Mouse (Mus musculus): ENCODE results near the gene Swsap1.

The Swsap1 gene

GRCm38 (mm10) chr9:21935466-21936131, 20.0 kb upstream of the Swsap1 start:
- DNase-seq (ENCODE audit: inconsistent age in 2 of 2, low spot score in 1 of 2), result peak in 1 of 2 experiments; percentile 43

GRCm38 (mm10) chr9:21936692-21937570, 18.6 kb upstream of the Swsap1 start, which contains the start of gene Plppr2:
Plppr2 (plus strand) TSS chr9:21937033.
- DNase-seq (ENCODE audit: inconsistent age in 2 of 2, low spot score in 1 of 2), result peak; percentile 99

GRCm38 (mm10) chr9:21937711-21938175, 17.8 kb upstream of the Swsap1 start:
- DNase-seq (ENCODE audit: inconsistent age in 2 of 2, low spot score in 1 of 2), result peak in 1 of 2 experiments; percentile 59

- peak in 1 of 2 experiments; percentile 35 for DNase-seq (ENCODE audit: inconsistent age in 2 of 2, low spot score in 1 of 2)
Measured at GRCm38 (mm10) chr9:21938234-21938855, 17.2 kb upstream of the Swsap1 start.

- DNase-seq (ENCODE audit: inconsistent age in 2 of 2, low spot score in 1 of 2), result no peak
Measured at GRCm38 (mm10) chr9:21943046-21943445, 12.5 kb upstream of the Swsap1 start.

- no peak for DNase-seq (ENCODE audit: inconsistent age in 2 of 2, low spot score in 1 of 2)
Measured at GRCm38 (mm10) chr9:21943638-21944037, 11.9 kb upstream of the Swsap1 start.

GRCm38 (mm10) chr9:21944267-21944666, 11.3 kb upstream of the Swsap1 start:
- no peak for DNase-seq (ENCODE audit: inconsistent age in 2 of 2, low spot score in 1 of 2)

GRCm38 (mm10) chr9:21947540-21948130, 7.9 kb upstream of the Swsap1 start:
- DNase-seq (ENCODE audit: inconsistent age in 2 of 2, low spot score in 1 of 2), result no peak

- no peak for DNase-seq (ENCODE audit: inconsistent age in 2 of 2, low spot score in 1 of 2)
Measured at GRCm38 (mm10) chr9:21948146-21948545, 7.4 kb upstream of the Swsap1 start.

- no peak for DNase-seq (ENCODE audit: inconsistent age in 2 of 2, low spot score in 1 of 2)
Measured at GRCm38 (mm10) chr9:21948790-21949189, 6.8 kb upstream of the Swsap1 start.

- DNase-seq (ENCODE audit: inconsistent age in 2 of 2, low spot score in 1 of 2), result peak; percentile 56 to 90
Measured at GRCm38 (mm10) chr9:21950322-21950721, 5.2 kb upstream of the Swsap1 start.

GRCm38 (mm10) chr9:21951977-21952376, 3.6 kb upstream of the Swsap1 start:
- no peak for DNase-seq (ENCODE audit: inconsistent age in 2 of 2, low spot score in 1 of 2)

GRCm38 (mm10) chr9:21953600-21953999, 2.0 kb upstream of the Swsap1 start:
- DNase-seq (ENCODE audit: inconsistent age in 2 of 2, low spot score in 1 of 2), result no peak

GRCm38 (mm10) chr9:21954635-21955034, 920 bp upstream of the Swsap1 start:
- DNase-seq (ENCODE audit: inconsistent age in 2 of 2, low spot score in 1 of 2), result no peak

- DNase-seq (ENCODE audit: inconsistent age in 2 of 2, low spot score in 1 of 2), result no peak
Measured at GRCm38 (mm10) chr9:21955225-21955569, 358 bp upstream of the Swsap1 start.

GRCm38 (mm10) chr9:21958372-21958771, 2.8 kb downstream of the Swsap1 start:
- peak in 1 of 2 experiments; percentile 54 for DNase-seq (ENCODE audit: inconsistent age in 2 of 2, low spot score in 1 of 2)

- no peak for DNase-seq (ENCODE audit: inconsistent age in 2 of 2, low spot score in 1 of 2)
Measured at GRCm38 (mm10) chr9:21959244-21959643, 3.7 kb downstream of the Swsap1 start.

GRCm38 (mm10) chr9:21960135-21960534, 4.6 kb downstream of the Swsap1 start:
- no peak for DNase-seq (ENCODE audit: inconsistent age in 2 of 2, low spot score in 1 of 2)

GRCm38 (mm10) chr9:21960558-21961208, 5.1 kb downstream of the Swsap1 start:
- peak in 1 of 2 experiments; percentile 55 for DNase-seq (ENCODE audit: inconsistent age in 2 of 2, low spot score in 1 of 2)

GRCm38 (mm10) chr9:21961366-21961980, 5.9 kb downstream of the Swsap1 start:
- DNase-seq (ENCODE audit: inconsistent age in 2 of 2, low spot score in 1 of 2), result peak in 1 of 2 experiments; percentile 70

Measured in adrenal gland, adult (tissue).